Mouse (Mus musculus) layer of hippocampus, postnatal 10 days (tissue): ENCODE measurements around the gene Olfr311. TPM values are rescaled to one million over a fixed set of nuclear protein-coding genes. Genes with fewer than 3 reads are reported as not detected.

ENCODE experiments used
- DNase-seq, 2 experiments: peaks; one replicate each; pipeline ENCODE4 v3.0.0; 2021; ENCODE audit warnings: low spot score in 2 of 2
- total RNA-seq, 2 experiments: library from RNA; stranded (reverse); gene quantifications; 2 replicates each; pipeline ENCODE4 v1.2.3; 2021

Gene Olfr311
- total RNA-seq, 2 experiments from 2014 or later, result not detected

GRCm38 (mm10) chr11:58870961-58871360 is 31.9 kb downstream of the Olfr311 start:
- DNase-seq, result no peak

DNA sequence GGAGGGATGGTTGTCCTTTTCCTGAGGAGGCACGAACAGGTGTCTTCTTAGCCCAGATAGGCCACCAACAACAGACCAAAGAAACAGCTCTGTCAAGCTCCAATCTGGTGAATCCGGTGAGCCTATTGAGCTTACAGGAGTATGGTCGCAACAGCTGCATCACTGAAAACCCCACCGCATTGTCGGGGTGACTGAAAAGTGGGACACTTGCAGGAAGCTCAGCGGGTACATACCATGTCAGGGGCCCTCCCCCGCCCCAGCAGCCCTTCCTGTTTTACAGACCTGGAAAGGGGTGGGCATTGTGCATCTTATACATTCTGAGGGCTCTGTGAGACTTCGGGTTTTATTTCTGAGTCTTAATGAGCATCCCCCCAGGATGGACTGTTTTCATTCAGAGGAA is 44.7 kb downstream of the Olfr311 start:
- DNase-seq, result no peak

- no peak for DNase-seq
Observed at GRCm38 (mm10) chr11:58890511-58890910, 51.5 kb downstream of the Olfr311 start.

Other genes starting within 250 kb of the Olfr311 start
- gene Olfr324, start 244.1 kb upstream of the Olfr311 start, total RNA-seq, result not detected
- not detected for gene 2210407C18Rik, start 223.2 kb upstream of the Olfr311 start, total RNA-seq
- gene Olfr323, start 208.8 kb upstream of the Olfr311 start, total RNA-seq, result not detected
- gene Trim58, start 198.8 kb upstream of the Olfr311 start, total RNA-seq, result under 1 TPM in 1 of 2 experiments, not detected in 1; 0.20 TPM
- not detected for gene Olfr322, start 180.5 kb upstream of the Olfr311 start, total RNA-seq
- gene Olfr320, start 158.2 kb upstream of the Olfr311 start, total RNA-seq, result not detected
- not detected for gene Olfr319, start 140.1 kb upstream of the Olfr311 start, total RNA-seq
- gene Olfr318, start 115.2 kb upstream of the Olfr311 start, total RNA-seq, result under 1 TPM in 1 of 2 experiments, not detected in 1; 0.16 TPM
- under 1 TPM in 1 of 2 experiments, not detected in 1; 0.49 TPM for gene Olfr317, start 100.0 kb upstream of the Olfr311 start, total RNA-seq
- under 1 TPM; 0.25 to 0.32 TPM for gene Olfr316, start 86.5 kb upstream of the Olfr311 start, total RNA-seq
- gene Olfr315, start 66.1 kb upstream of the Olfr311 start, total RNA-seq, result not detected
- not detected for gene Olfr314, start 56.3 kb upstream of the Olfr311 start, total RNA-seq
- gene Fam183b, start 37.3 kb upstream of the Olfr311 start, total RNA-seq, result 1 to 10 TPM; 5.3 to 6.9 TPM
- not detected for gene Olfr313, start 24.3 kb upstream of the Olfr311 start, total RNA-seq
- not detected for gene Olfr312, start 10.0 kb upstream of the Olfr311 start, total RNA-seq
- gene Gm12258, start 7.9 kb downstream of the Olfr311 start, total RNA-seq, result 10 to 100 TPM; 16.2 to 17.7 TPM
- gene 2810021J22Rik, start 28.0 kb downstream of the Olfr311 start, total RNA-seq, result 10 to 100 TPM in 1 of 2 experiments, 1 to 10 TPM in 1; 6.6 to 11.7 TPM
- 10 to 100 TPM in 1 of 2 experiments, 1 to 10 TPM in 1; 9.9 to 10.1 TPM for gene Zfp39, start 65.0 kb downstream of the Olfr311 start, total RNA-seq
- under 1 TPM in 1 of 2 experiments, not detected in 1; 0.22 TPM for gene Btnl10, start 78.7 kb downstream of the Olfr311 start, total RNA-seq
- 100 to 1,000 TPM; 453 to 458 TPM for gene Rnf187, start 99.7 kb downstream of the Olfr311 start, total RNA-seq
- 100 to 1,000 TPM; 146 to 155 TPM for gene Hist3h2ba, start 109.7 kb downstream of the Olfr311 start, total RNA-seq
- gene Hist3h2a, start 115.4 kb downstream of the Olfr311 start, total RNA-seq, result 10 to 100 TPM; 59.3 to 61.6 TPM
- gene Trim17, start 115.4 kb downstream of the Olfr311 start, total RNA-seq, result 1 to 10 TPM; 2.9 to 3.7 TPM
- 10 to 100 TPM; 24.7 to 28.6 TPM for gene Trim11, start 138.8 kb downstream of the Olfr311 start, total RNA-seq